Mouse (Mus musculus) hindlimb bud, embryonic 11.5 days (tissue): ENCODE results near the gene Sdhb.

ENCODE experiments used
- DNase-seq: peaks from one replicate; pipeline ENCODE4 v3.0.0-alpha.2; 2012; ENCODE audit warnings: low read depth, low spot score; ENCODE audit errors: extremely low spot score

The Sdhb gene

DNA sequence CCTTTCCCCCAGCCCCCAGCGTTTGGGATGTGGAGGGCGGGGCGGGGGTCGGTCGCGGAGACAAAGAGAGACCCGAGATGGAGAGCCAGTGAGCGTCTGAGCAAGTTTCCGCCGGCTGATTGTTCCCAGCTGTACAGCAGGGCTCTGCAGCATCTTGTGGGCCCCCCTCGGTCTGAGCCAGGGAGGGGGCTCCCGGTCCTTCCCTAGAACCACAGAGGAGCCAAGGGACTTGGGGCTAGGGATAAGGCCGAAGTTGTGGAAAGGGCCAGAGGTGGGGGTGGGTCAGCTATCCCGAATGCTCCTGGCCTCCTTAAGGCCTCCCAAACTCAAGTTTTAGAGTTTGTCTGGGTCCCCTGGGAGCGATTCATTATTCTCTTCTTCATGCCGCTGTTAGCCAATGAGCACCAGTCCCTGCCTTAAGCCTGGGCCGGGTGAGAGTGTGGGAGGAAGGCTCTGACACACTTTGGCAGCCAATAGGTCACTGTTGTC, 50.0 kb downstream of the Sdhb start:
- no peak for DNase-seq

DNA sequence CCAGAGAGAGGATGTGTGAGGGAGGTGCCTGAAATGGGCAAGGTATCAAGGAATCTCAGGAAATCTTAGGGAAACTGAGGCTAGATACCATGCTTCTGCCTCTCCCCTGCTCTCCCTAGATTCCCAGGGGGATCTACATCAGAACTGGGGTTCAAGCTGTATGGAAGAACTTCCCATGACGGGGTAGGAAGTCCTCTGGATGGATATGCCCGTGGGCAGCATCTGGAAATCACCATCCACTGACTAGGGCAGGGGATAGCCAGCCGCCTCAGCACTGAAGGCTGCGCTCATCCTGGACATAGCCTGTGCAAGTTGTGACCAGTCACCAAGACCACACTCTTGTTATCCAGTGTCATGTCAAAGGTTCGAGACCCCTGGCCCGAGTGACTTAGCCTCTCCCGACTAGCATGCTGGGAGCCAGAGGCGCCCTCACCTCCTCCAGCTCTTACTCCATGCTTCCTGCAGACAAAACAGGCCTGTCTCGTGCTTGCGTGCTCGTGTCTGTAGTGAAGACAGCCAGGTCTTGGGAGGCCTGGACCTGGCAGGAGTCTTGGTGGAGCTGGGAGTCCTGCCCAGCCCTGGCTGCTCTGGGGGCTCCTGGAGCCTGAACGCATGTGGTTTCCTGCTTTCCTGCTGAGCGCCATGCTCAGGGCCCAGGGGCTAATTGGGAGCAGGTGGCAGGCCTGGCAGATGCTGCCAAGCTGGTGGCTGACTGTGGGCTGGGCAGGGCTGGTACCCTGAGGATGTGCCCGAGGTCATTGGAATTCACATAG, 50.7 kb downstream of the Sdhb start:
- no peak for DNase-seq

DNA sequence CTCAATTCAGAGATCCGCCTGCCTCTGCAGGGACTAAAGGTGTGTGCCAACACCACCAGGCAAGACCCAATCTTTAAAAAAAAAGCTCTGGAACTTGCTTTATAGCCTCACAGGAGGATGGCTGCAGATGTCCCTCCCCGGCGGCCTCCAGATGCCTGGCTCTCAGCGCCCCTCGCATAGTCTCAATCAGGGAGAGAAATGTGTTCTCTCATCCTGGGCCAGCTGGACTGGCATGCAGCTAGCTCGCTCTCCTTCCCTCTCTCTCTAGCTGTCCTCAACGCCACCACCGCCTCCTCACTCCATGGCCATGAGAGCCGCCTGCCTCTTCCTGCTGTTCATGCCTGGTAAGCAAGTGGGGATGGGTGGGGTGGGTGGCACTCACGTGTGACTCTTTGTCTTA, 51.6 kb downstream of the Sdhb start:
- no peak for DNase-seq

DNA sequence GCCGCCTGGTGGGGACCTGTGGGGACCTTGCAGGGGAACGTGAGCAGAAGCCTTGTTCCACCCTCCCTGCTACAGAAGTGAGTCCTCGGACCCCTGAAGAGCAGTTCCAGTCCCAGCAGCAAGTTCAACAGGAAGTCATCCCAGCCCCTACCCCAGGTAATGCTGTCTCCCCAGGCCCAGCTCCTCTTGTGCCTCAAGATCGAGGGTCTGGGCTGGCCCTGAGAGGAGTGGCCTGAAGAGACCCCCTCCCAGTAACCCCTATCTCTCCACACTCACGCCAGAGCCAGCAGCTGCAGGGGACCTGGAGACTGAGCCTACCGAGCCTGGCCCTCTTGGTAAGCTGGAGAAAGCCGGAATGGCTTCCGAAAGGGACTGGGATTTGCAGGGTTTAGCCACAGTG, 53.1 kb downstream of the Sdhb start:
- no peak for DNase-seq

DNA sequence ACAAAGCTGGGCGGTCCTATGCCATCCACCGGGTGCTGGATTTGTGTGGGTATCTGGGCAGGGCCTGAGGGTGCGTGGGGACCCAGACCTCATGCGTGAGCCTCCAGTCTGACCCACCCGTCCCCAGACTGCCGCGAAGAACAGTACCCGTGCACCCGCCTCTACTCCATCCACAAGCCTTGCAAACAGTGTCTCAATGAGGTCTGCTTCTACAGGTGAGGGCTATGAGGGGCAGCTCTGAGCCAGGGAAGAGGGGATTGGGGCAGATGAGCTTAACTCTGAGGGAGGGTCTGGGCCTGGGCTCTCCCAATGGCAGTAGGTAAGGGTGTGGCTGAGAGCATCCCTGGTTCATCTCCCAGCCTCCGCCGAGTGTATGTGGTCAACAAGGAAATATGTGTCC, 53.9 kb downstream of the Sdhb start:
- DNase-seq = no peak

DNA sequence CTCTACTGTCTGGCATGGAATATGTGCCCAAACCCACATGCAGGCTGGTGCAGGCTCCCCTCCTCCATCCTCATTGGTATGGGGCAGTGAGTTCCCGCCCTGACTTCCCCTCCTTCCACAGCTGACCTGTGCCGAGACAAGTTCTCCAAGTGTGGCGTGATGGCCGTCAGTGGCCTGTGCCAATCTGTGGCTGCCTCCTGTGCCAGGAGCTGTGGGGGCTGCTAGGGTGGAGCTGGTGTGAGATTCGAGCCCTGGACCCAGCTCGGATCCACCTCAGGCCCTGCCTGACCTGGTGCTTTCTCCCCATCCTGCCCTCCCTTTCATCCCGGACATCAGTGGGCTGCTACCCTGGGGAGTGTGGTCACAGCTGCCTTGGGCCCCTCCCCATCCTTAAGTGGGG, 54.4 kb downstream of the Sdhb start:
- DNase-seq = no peak

DNA sequence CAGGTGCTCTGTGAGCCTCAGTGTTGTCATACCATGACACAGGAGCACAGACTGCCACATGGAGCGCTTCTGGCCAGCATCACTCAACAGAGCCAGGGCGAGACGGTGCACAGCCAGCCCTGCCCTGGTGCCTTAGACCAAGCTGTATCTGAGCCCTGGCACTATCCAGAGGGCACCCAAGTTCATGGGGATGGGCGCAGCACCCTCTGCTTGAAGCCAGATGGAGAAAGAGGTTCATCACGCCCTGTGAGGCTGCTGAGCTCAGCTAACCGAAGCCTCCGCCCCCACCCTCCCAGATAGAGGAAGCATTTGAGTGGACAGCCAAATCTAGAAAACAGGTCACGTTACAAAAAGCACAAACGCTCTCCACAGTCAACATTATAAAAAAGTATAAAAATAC, 55.3 kb downstream of the Sdhb start:
- no peak for DNase-seq

DNA sequence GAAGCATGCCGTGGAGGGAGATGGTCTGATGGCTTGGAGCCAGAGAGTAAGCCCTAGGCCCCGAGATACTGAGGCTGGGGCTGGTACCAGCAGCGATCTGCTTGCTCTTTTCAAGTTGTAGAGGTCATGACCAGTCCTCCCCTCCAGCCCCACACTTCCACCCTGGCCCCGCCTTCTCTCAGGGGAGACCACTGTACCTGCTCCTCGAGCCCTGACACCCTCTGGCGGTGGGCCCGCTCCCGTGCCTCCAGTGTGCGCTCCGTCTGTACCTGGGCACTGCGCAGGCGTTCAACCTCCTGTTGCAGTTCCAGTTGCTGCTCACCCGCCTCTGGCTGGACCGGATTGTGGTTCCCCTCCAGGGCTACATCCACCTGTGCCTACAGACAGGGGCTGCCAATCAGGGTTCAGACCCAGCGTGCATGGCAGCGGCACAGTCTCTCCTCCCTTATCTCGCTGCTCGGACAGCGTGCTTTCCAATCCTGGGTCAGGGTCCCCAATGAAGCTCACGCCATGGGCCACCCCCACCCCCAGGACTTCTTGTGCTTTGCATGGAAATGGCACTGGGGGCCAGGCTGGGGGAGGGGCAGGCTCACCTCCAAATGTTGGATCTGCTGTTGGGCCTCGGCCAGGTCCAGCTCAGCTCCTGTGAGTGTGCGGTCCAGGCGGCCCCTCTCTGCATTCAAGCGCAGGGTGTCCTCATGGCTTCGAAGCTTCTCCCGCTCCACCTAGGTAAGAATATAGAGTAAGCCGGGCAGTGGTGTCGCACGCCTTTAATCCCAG, 56.8 kb downstream of the Sdhb start:
- no peak for DNase-seq

DNA sequence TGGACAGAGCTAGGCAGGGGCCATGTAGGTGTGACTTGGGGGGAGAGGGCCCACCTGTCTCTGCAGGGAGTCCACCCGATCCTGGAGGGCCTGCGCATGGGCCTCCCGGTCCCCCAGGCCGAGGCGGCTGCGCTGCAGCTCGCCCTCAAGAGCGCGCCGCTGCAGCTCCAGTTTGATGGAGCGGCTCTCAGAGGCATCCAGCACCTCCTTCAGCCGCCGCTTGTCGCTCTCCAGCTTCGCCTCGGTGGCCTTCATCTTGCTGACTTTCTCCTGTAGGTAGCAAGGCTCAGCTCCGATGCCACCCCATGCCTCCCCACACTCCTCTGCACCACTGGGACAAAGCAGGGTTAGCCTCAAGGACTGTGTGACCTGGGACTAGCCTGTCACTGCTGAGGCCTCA, 59.2 kb downstream of the Sdhb start:
- no peak for DNase-seq

DNA sequence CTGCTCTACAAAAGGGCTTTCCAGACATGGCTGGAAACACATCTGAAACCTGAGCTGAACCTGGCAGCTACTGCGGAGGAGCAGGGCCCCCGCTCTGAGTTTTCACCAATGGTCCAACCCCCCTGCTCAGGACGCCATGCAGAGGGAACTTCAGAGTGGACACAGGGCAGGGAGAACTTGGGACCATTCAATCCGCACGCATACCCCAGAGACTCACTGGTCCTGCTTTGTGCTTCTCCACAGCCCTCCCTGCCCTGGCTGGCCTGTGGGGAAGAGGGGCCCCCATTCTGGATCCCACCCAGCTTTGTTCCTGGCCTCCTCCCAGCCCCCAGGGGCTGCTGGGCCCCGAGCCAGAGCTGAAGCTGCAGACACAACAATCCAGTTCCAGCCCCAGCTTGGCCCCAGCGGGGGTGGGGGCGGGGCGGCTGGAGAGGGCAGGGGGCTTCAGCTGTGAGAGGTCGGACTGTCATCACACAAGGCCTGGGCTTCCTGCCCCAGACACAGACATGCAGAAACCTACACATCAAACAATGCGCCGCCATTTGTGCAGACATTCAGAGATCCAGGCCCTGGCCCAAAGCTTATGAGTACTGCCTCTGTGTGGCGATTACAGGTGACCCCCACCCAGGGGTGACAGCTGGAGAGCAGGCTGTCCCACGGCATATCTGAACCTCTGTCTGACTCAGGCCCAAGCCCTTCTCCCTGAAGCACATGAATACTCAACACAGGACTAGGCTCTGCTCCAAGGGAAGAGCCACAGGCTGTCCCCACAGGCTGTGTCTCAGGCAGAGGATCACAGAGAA, 60.0 kb downstream of the Sdhb start:
- DNase-seq = no peak

DNA sequence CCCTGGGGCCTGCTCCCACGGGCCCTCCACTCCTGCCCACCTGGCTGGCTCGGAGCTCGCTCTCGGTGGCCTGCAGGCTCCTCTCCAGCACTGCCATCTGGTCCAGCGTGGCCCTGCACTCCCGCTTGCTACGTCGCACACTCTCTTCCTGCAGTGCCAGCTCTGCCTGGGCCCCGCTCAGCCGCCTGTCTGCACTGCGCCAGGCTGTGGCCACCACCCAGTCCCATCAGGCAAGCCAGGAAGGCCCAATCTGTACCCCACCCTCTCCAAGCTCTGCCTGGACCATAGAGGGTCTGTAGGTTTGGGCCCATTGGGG, 60.6 kb downstream of the Sdhb start:
- no peak for DNase-seq

DNA sequence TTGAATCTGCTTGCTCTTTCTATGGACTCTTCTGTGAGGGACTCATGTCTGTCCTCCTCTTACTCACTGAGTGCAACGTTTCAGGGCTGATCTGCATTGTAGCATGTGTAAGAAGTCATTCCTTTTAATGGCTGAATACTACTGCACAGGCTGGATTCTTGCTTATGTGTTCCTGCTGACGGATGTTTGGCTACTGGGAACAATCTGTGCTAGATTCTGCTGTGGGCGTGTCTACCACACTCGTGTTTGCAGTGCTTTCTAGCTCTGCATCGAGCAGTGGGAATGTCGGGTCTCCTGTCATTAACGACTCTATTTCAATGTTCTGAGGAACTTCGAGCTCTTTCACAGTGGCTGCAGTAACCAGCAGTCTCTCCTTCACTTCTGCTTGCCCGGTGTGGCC, 63.0 kb downstream of the Sdhb start:
- DNase-seq = no peak

DNA sequence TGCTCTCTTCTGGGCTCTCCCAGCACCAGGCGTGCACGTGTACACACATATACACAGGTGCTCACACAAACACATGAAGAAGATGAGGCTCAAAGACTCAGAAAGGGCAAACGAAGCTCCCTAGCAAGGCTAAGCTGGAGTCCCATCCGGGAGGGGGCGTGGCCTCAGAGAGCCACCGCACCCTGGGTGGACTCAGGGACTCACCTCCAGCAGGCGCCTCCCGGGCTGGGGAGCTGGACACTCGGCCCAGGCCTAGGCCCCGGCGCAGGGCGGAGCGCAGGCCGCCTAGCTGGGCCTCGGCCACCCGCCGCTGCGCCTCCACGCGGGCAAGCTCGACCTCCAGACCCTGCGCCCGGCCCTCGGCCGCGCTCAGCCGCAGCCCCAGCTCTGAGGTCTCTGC, 64.0 kb downstream of the Sdhb start:
- DNase-seq = no peak
